Mouse (Mus musculus): ENCODE data around the gene Gm1043.

Gene Gm1043

GRCm38 (mm10) chr5:37085241-37085640 lies at the start of gene Gm1043:
Gene Gm1043, plus strand, starts transcription at chr5:37085370.
- DNase-seq = no peak

- no peak for DNase-seq
These were observed 49.3 kb upstream of the Gm1043 start for GRCm38 (mm10) chr5:37035896-37036295.

- DNase-seq = no peak
These were observed 48.3 kb upstream of the Gm1043 start for GRCm38 (mm10) chr5:37036884-37037283.

GRCm38 (mm10) chr5:37039908-37040307 lies 45.3 kb upstream of the Gm1043 start:
- no peak for DNase-seq

- DNase-seq = peak; percentile 51
These were observed 44.5 kb upstream of the Gm1043 start for GRCm38 (mm10) chr5:37040711-37041110.

- no peak for DNase-seq
These were observed 43.5 kb upstream of the Gm1043 start for GRCm38 (mm10) chr5:37041651-37042050.

- no peak for DNase-seq
These were observed 42.2 kb upstream of the Gm1043 start for GRCm38 (mm10) chr5:37042934-37043333.

- no peak for DNase-seq
These were observed 40.4 kb upstream of the Gm1043 start for GRCm38 (mm10) chr5:37044793-37045192.

- no peak for DNase-seq
These were observed 39.6 kb upstream of the Gm1043 start for GRCm38 (mm10) chr5:37045582-37045981.

- no peak for DNase-seq
These were observed 38.4 kb upstream of the Gm1043 start for GRCm38 (mm10) chr5:37046791-37047190.

- DNase-seq = no peak
These were observed 37.8 kb upstream of the Gm1043 start for GRCm38 (mm10) chr5:37047206-37047915.

GRCm38 (mm10) chr5:37047992-37048391 lies 37.2 kb upstream of the Gm1043 start:
- DNase-seq = no peak

GRCm38 (mm10) chr5:37049111-37049510 lies 36.1 kb upstream of the Gm1043 start:
- DNase-seq = no peak

- no peak for DNase-seq
These were observed 34.4 kb upstream of the Gm1043 start for GRCm38 (mm10) chr5:37050521-37051373.

GRCm38 (mm10) chr5:37051374-37052100 lies 33.6 kb upstream of the Gm1043 start:
- no peak for DNase-seq

- DNase-seq = no peak
These were observed 32.3 kb upstream of the Gm1043 start for GRCm38 (mm10) chr5:37052846-37053245.

- DNase-seq = no peak
These were observed 29.4 kb upstream of the Gm1043 start for GRCm38 (mm10) chr5:37055789-37056188.

- DNase-seq = no peak
These were observed 28.7 kb upstream of the Gm1043 start for GRCm38 (mm10) chr5:37056471-37056870.

- DNase-seq = no peak
These were observed 23.6 kb upstream of the Gm1043 start for GRCm38 (mm10) chr5:37061612-37062011.

- no peak for DNase-seq
These were observed 20.4 kb upstream of the Gm1043 start for GRCm38 (mm10) chr5:37064454-37065449.

GRCm38 (mm10) chr5:37066703-37067568 lies 18.2 kb upstream of the Gm1043 start:
- DNase-seq = no peak

Data from embryo, embryonic 11 days (tissue).